In genomic region chr15:86334276-86334675, GRCm38 (mm10) we compare ENCODE assay signal across 27 mouse cellular contexts.
DNase-seq lines count a peak whose midpoint lies in the region; ATAC-seq lines count a peak whose summit lies in the region.
"Had no signal": no experiment of that assay in that cellular context is flagged by ENCODE, and none has a peak within 500 bp of the region (broad histone marks: within the 10 kb centered on the region; RNA-seq: fewer than 3 reads in every experiment).

No protein-coding gene starts in this region.

- H3K36me3 ChIP-seq in hindbrain, embryonic 14.5 days (replicated peaks; ENCODE audit: control insufficient read depth, insufficient read depth), result no peaks in the 10 kb centered on the region
- H3K36me3 ChIP-seq in hindbrain, embryonic 11.5 days (ENCODE audit: control insufficient read depth, insufficient read depth, low read length), result no peaks in the 10 kb centered on the region
- no peaks in the 10 kb centered on the region for H3K36me3 ChIP-seq in midbrain, embryonic 15.5 days (replicated peaks)
- no peaks in the 10 kb centered on the region for H3K36me3 ChIP-seq in midbrain, embryonic 10.5 days
- no peaks in the 10 kb centered on the region for H3K36me3 ChIP-seq in midbrain, embryonic 16.5 days (ENCODE audit: control insufficient read depth, insufficient read depth, low read length)
- H3K36me3 ChIP-seq: embryonic facial prominence, embryonic 13.5 days; heart, embryonic 15.5 days; hindbrain, embryonic 15.5 days; kidney, embryonic 15.5 days; limb, embryonic 10.5 days; limb, embryonic 15.5 days; liver, embryonic 13.5 days; stomach, embryonic 15.5 days had no signal

- DNase-seq in hindbrain, embryonic 14.5 days (ENCODE audit: low spot score), result no peak
- no peak for DNase-seq in hindbrain, embryonic 11.5 days (ENCODE audit: low spot score)
- no peak for DNase-seq in midbrain, embryonic 10.5 days (ENCODE audit: low spot score)
- DNase-seq in thymus, postnatal 36 days, result peak; percentile 48 to 55
- DNase-seq: adrenal gland, postnatal 25 days; B cell, adult 2 months; cerebellum, adult 18-20 months; cerebellum, postnatal 10 days; gastrocnemius, postnatal 14 days; heart, postnatal 36 days; kidney, adult 18-20 months; kidney, postnatal 4 days; layer of hippocampus, adult 9-11 months; liver, embryonic 13.5 days; lung, adult 18-20 months; lung, postnatal 4 days had no signal

- ATAC-seq in hindbrain, embryonic 14.5 days (ENCODE audit: low FRiP score), result no peak
- ATAC-seq in hindbrain, embryonic 11.5 days (ENCODE audit: low FRiP score), result no peak
- ATAC-seq in midbrain, embryonic 15.5 days (replicated peaks), result no peak
- no peak for ATAC-seq in midbrain, embryonic 16.5 days
- ATAC-seq: lung, postnatal 0 days had no signal

- H3K27ac ChIP-seq in hindbrain, embryonic 14.5 days, result no peak overlapping the region
- H3K27ac ChIP-seq in hindbrain, embryonic 11.5 days (ENCODE audit: low read depth, low read length), result no peak overlapping the region
- peak overlapping the region; percentile 14; the same call in 1 of the 2 replicates for H3K27ac ChIP-seq in midbrain, embryonic 15.5 days
- no peak overlapping the region; the same call in 1 of the 2 replicates for H3K27ac ChIP-seq in midbrain, embryonic 10.5 days (replicated peaks)
- peak overlapping the region; percentile 43; the same call in 1 of the 2 replicates for H3K27ac ChIP-seq in midbrain, embryonic 16.5 days (ENCODE audit: low read length)
- H3K27ac ChIP-seq: embryonic facial prominence, embryonic 13.5 days; heart, embryonic 15.5 days; hindbrain, embryonic 15.5 days; kidney, embryonic 15.5 days; limb, embryonic 10.5 days; limb, embryonic 15.5 days; liver, embryonic 13.5 days; stomach, embryonic 15.5 days had no signal

- H3K27me3 ChIP-seq in hindbrain, embryonic 14.5 days (ENCODE audit: control insufficient read depth, insufficient read depth, low read length), result no peaks in the 10 kb centered on the region
- no peaks in the 10 kb centered on the region for H3K27me3 ChIP-seq in hindbrain, embryonic 11.5 days (ENCODE audit: control insufficient read depth, insufficient read depth, low read length)
- no peaks in the 10 kb centered on the region for H3K27me3 ChIP-seq in midbrain, embryonic 15.5 days (replicated peaks)
- H3K27me3 ChIP-seq in midbrain, embryonic 10.5 days (ENCODE audit: low read depth, poor library complexity, severe bottlenecking), result no peaks in the 10 kb centered on the region
- H3K27me3 ChIP-seq in midbrain, embryonic 16.5 days (ENCODE audit: control insufficient read depth, insufficient read depth, low read depth, low read length), result no peaks in the 10 kb centered on the region
- H3K27me3 ChIP-seq: embryonic facial prominence, embryonic 13.5 days; heart, embryonic 15.5 days; hindbrain, embryonic 15.5 days; kidney, embryonic 15.5 days; limb, embryonic 15.5 days; liver, embryonic 13.5 days; megakaryocyte, embryonic 14.5 days; stomach, embryonic 15.5 days had no signal

- H3K9me3 ChIP-seq in hindbrain, embryonic 14.5 days (ENCODE audit: control insufficient read depth, low read length), result no peaks in the 10 kb centered on the region
- no peaks in the 10 kb centered on the region for H3K9me3 ChIP-seq in hindbrain, embryonic 11.5 days (ENCODE audit: control insufficient read depth, low read length)
- no peaks in the 10 kb centered on the region for H3K9me3 ChIP-seq in midbrain, embryonic 15.5 days
- H3K9me3 ChIP-seq in midbrain, embryonic 10.5 days (replicated peaks), result no peaks in the 10 kb centered on the region
- no peaks in the 10 kb centered on the region for H3K9me3 ChIP-seq in midbrain, embryonic 16.5 days (replicated peaks; ENCODE audit: control insufficient read depth, low read length, poor library complexity, severe bottlenecking)
- H3K9me3 ChIP-seq: embryonic facial prominence, embryonic 13.5 days; heart, embryonic 15.5 days; hindbrain, embryonic 15.5 days; kidney, embryonic 15.5 days; limb, embryonic 10.5 days; limb, embryonic 15.5 days; liver, embryonic 13.5 days; megakaryocyte, embryonic 14.5 days; stomach, embryonic 15.5 days had no signal

- H3K4me2 ChIP-seq in hindbrain, embryonic 14.5 days (replicated peaks), result no peak overlapping the region
- H3K4me2 ChIP-seq in hindbrain, embryonic 11.5 days (replicated peaks; ENCODE audit: low read depth, low read length), result no peak overlapping the region
- H3K4me2 ChIP-seq in midbrain, embryonic 15.5 days, result no peak overlapping the region
- H3K4me2 ChIP-seq in midbrain, embryonic 16.5 days (ENCODE audit: low read length), result no peak overlapping the region
- H3K4me2 ChIP-seq: embryonic facial prominence, embryonic 13.5 days; heart, embryonic 15.5 days; hindbrain, embryonic 15.5 days; kidney, embryonic 15.5 days; limb, embryonic 15.5 days; liver, embryonic 13.5 days; stomach, embryonic 15.5 days had no signal

- 96% methylated on average over 4 of the region's 4 CpGs for WGBS in hindbrain, embryonic 14.5 days
- 89% methylated on average over 4 of the region's 4 CpGs for WGBS in hindbrain, embryonic 11.5 days
- 95% methylated on average over 4 of the region's 4 CpGs for WGBS in midbrain, embryonic 15.5 days
- WGBS in midbrain, embryonic 10.5 days, result 97% methylated on average over 4 of the region's 4 CpGs
- 98% methylated on average over 4 of the region's 4 CpGs for WGBS in midbrain, embryonic 16.5 days

- no peak overlapping the region for H3K4me3 ChIP-seq in hindbrain, embryonic 14.5 days (replicated peaks; ENCODE audit: low read length)
- no peak overlapping the region for H3K4me3 ChIP-seq in hindbrain, embryonic 11.5 days (ENCODE audit: low read depth, low read length)
- H3K4me3 ChIP-seq in midbrain, embryonic 15.5 days, result no peak overlapping the region
- no peak overlapping the region for H3K4me3 ChIP-seq in midbrain, embryonic 10.5 days
- H3K4me3 ChIP-seq in midbrain, embryonic 16.5 days (ENCODE audit: low read depth, low read length), result no peak overlapping the region
- H3K4me3 ChIP-seq: embryonic facial prominence, embryonic 13.5 days; heart, embryonic 15.5 days; hindbrain, embryonic 15.5 days; kidney, embryonic 15.5 days; limb, embryonic 10.5 days; limb, embryonic 15.5 days; liver, embryonic 13.5 days; megakaryocyte, embryonic 14.5 days; stomach, embryonic 15.5 days had no signal

- peaks cover 41% of the 10 kb centered on the region; the same call in 1 of the 2 replicates for H3K4me1 ChIP-seq in hindbrain, embryonic 14.5 days (replicated peaks; ENCODE audit: control insufficient read depth, insufficient read depth, low read length)
- H3K4me1 ChIP-seq in hindbrain, embryonic 11.5 days (replicated peaks; ENCODE audit: control insufficient read depth, insufficient read depth, low read length), result no peaks in the 10 kb centered on the region
- peaks cover 32% of the 10 kb centered on the region for H3K4me1 ChIP-seq in midbrain, embryonic 15.5 days
- H3K4me1 ChIP-seq in midbrain, embryonic 10.5 days, result peaks cover 16% of the 10 kb centered on the region
- H3K4me1 ChIP-seq in midbrain, embryonic 16.5 days (ENCODE audit: control insufficient read depth, insufficient read depth, low read length), result peaks cover 30% of the 10 kb centered on the region
- H3K4me1 ChIP-seq: embryonic facial prominence, embryonic 13.5 days; heart, embryonic 15.5 days; limb, embryonic 15.5 days; liver, embryonic 13.5 days; stomach, embryonic 15.5 days had no signal

- H3K9ac ChIP-seq in hindbrain, embryonic 14.5 days, result 0 out of 2 replicates have a peak overlapping the region, but pooled peaks have one; percentile 9
- H3K9ac ChIP-seq in hindbrain, embryonic 11.5 days (ENCODE audit: low read depth, low read length), result no peak overlapping the region
- H3K9ac ChIP-seq in midbrain, embryonic 15.5 days, result no peak overlapping the region
- H3K9ac ChIP-seq in midbrain, embryonic 16.5 days (ENCODE audit: low read depth, low read length), result no peak overlapping the region
- H3K9ac ChIP-seq: embryonic facial prominence, embryonic 13.5 days; heart, embryonic 15.5 days; hindbrain, embryonic 15.5 days; kidney, embryonic 15.5 days; limb, embryonic 15.5 days; liver, embryonic 13.5 days; stomach, embryonic 15.5 days had no signal

Comparison
In these comparisons a context has a peak if more than half of its experiments do, and no peak if none do; other contexts are left out.
1. H3K27ac ChIP-seq: peak in midbrain, embryonic 15.5 days (single experiment) and midbrain, embryonic 16.5 days (single experiment); none in hindbrain, embryonic 14.5 days (single experiment), hindbrain, embryonic 11.5 days (single experiment) and midbrain, embryonic 10.5 days (single experiment).
2. DNase-seq: peak in thymus, postnatal 36 days (2 of 2); none in hindbrain, embryonic 14.5 days (single experiment), hindbrain, embryonic 11.5 days (single experiment) and midbrain, embryonic 10.5 days (single experiment).